Mouse (Mus musculus) retina, embryonic 14.5 days (tissue): ENCODE measurements around the gene Zbtb3.

Experiments used
- DNase-seq: peaks from one replicate; pipeline ENCODE4 v3.0.0-alpha.2; 2015; ENCODE audit warnings: low spot score

Zbtb3 gene

DNA sequence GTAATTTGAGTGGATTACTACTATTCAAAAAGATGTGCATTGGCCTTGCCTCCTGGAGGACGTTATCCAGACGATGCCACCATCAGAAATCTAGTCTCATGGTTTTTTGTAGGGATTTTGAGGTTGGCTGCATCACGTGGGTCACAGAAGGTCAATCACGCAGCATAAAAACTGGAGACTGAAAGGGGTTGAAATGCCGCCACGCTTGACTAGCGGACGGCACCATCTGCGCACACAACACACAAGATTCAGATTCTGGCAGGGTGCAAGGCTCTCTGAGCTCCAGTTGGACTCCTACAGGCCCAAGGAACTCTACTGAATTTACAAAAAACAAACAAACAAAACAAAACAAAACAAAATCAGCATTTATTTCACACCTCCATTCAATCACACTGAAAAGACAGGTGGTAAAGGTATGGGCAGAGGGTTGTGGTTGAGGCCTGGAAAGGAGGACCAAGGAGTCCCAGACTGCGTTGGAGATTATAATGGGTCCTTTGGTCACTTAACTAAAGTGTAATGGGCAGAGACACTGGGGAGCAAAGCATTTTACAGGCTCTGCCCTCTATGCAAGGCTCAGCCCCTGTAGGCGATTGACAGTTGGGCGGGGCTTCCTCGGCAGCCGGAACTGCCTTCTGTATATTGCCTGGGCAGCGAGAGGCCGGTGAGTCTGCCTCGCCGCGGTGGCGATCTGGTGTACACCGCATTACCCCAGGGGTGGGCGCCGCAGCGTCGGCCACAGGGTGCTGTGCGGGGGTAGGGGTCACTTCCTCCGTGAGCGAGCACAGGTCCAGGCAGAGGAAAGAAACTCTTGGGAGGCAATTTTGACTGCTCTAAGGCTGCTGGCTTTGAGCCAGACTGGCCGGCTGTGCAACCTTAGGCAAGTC, 37.8 kb downstream of the Zbtb3 start:
- peak; percentile 80 for DNase-seq

GRCm38 (mm10) chr19:8841012-8841411, 38.7 kb downstream of the Zbtb3 start:
- DNase-seq, result no peak

DNA sequence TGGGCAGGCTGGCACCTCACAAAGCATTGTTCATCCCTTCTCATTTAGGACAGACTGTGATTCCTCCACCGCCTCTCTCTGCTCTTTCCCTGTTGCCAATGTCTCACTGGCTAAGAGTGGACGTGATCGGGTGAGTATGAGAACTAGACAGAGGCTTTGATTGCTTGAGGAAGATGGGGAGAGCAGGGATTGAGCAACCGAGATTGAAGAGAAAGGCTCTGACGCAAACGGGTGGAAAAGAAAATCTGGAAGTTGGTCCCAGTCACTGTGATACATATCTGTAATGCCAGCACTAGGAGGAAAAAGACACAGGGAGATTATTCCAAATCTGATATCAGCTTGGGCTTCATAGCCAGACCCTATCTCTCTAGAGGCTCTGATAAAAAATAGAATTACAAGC, 40.6 kb downstream of the Zbtb3 start:
- DNase-seq, result no peak

DNA sequence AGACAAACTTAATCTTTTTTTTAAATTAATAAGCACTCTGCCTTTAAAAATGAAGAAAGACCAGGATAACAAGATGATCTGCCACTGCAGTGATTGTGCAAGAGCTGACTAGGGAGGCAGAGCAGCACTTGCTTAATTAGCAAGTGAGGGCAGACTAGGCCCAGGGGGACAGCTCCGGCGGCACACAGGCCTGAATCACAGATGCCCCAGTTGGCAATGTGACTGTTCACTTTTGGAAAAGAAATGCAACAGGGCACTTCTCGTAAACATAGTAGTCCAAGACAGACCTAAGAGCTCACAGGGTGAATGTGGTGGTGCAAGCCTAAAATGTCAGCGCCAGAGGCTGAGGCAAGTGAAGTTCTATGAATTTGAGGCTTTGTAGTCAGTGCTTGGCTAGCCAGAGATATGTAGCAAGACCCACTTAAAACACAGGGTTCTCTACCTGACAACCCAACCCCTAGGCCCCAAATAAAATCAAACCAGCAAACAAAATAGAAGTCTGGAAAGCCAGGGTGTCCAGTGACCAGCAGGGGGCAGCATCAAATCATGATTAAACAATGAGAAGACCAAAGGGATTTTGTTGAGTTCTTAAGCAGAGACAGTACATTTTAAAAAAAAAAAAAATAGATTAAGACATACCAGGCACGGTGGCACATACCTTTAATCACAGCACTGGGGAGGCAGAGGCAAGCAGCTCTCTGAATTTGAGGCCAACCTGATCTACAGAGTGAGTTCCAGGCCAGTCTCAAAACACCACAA, 42.2 kb downstream of the Zbtb3 start:
- DNase-seq, result peak; percentile 94

DNA sequence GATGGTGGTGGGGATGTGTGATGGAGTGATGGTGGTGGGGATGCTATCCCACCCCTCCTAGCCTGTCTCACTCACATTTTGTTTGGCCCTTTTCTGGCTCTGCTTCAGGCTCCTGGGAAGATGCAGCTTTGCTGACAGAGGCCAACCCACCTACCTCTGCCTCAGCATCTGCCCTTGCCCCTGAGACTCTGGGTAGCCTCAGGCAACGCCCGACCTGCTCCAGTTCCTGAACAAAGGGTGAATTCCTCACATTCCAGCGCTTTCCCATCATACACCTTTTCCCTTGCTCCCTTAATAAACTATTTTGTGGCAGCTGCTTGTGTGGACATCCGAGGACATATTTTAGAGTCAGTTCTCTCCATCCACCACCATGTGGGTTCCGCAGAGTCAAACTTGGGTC, 46.0 kb downstream of the Zbtb3 start:
- DNase-seq, result no peak

- DNase-seq, result peak; percentile 43
Observed at GRCm38 (mm10) chr19:8850402-8850901, 48.1 kb downstream of the Zbtb3 start, which contains the start of gene Lrrn4cl. Gene Lrrn4cl (plus strand): TSS chr19:8850768.

- DNase-seq, result no peak
Observed at GRCm38 (mm10) chr19:8851639-8852038, 49.3 kb downstream of the Zbtb3 start.

DNA sequence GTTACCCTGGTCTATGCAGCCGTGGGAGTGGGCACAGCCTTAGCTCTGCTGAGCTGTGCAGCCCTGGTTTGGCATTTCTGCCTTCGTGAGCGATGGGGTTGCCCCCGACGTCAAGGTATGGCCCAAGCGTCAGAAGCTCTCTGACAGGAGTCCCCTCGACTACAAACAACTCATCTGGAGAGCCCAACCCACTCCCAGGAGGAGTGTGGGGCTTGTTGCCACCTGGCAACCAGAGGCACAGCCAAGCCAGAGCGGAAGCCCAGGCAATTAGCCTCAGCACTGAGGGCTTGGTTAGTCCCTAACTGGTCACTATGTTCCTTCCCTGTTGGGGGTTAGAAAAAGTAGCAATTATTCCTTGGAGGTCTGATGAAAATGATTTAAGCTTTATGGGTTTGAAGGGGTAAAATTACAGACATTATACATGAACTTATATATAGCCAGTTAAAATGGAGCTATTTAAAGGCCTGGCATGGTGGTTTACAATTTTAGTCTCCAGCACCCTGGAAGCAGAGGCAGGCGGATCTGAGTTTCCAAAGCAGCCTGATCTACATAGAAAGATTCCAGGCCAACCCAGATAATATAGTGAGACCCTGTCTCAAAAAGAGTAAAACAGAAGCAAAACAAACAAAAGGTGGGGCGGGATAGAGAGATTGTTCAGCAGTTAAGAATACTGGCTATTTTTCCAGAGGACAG, 50.0 kb downstream of the Zbtb3 start:
- no peak for DNase-seq

GRCm38 (mm10) chr19:8853117-8853516, 50.8 kb downstream of the Zbtb3 start:
- no peak for DNase-seq
